Mouse (Mus musculus) MEL (cell line): ENCODE results near the gene Gcdh. TPM values are rescaled to one million over a fixed set of nuclear protein-coding genes. Genes with fewer than 3 reads are reported as not detected.

Experiments
- DNase-seq: peaks from one replicate; pipeline ENCODE4 v3.0.0; 2011; ENCODE audit warnings: low read depth, low spot score
- H3K27ac ChIP-seq: 2 replicates; pipeline ENCODE4 v1.5.1; 2012; ENCODE audit warnings: low read depth, mild to moderate bottlenecking, control low read depth, low read length, moderate library complexity; ENCODE audit not compliant: control insufficient read depth
- H3K27me3 ChIP-seq, 2 experiments: fragments of 150-350 bp in 1 of 2; sonication (generic) in 1 of 2; 2 replicates each; pipeline ENCODE4 v1.6.1; 2012; ENCODE audit warnings: low read length in 2 of 2, mild to moderate bottlenecking in 2 of 2, improper control_type of control experiment in 1 of 2, moderate library complexity in 1 of 2; ENCODE audit not compliant: insufficient read depth in 2 of 2, control insufficient read depth in 1 of 2
- H3K36me3 ChIP-seq, 2 experiments: 2 replicates each; pipeline ENCODE4 v1.6.1; 2012 to 2014; ENCODE audit warnings: low read length in 2 of 2, improper control_type of control experiment in 1 of 2, inconsistent platforms in 1 of 2, mild to moderate bottlenecking in 1 of 2; ENCODE audit not compliant: insufficient read depth in 2 of 2, control insufficient read depth in 1 of 2
- H3K4me1 ChIP-seq, 2 experiments: fragments of 150-350 bp in 1 of 2; sonication (generic) in 1 of 2; 2 replicates each; pipeline ENCODE4 v1.6.1; 2012; ENCODE audit warnings: low read length in 2 of 2, improper control_type of control experiment in 1 of 2, mild to moderate bottlenecking in 1 of 2; ENCODE audit not compliant: insufficient read depth in 2 of 2, control insufficient read depth in 1 of 2
- H3K4me3 ChIP-seq, 2 experiments: fragments of 150-350 bp in 1 of 2; sonication (generic) in 1 of 2; 2 replicates each; pipeline ENCODE4 v1.5.1; 2012; ENCODE audit warnings: low read depth in 2 of 2, low read length in 2 of 2, mild to moderate bottlenecking in 2 of 2, moderate library complexity in 2 of 2, control low read depth in 1 of 2, improper control_type of control experiment in 1 of 2; ENCODE audit not compliant: control insufficient read depth in 1 of 2, insufficient read depth in 1 of 2
- H3K79me2 ChIP-seq: 2 replicates; pipeline ENCODE4 v1.6.1; 2012; ENCODE audit warnings: mild to moderate bottlenecking, low read length, moderate library complexity; ENCODE audit not compliant: control insufficient read depth, poor library complexity, insufficient read depth
- H3K9ac ChIP-seq: 2 replicates; pipeline ENCODE4 v1.6.1; 2012; ENCODE audit warnings: low read depth, mild to moderate bottlenecking, control low read depth, low read length, moderate library complexity; ENCODE audit not compliant: control insufficient read depth, poor library complexity, severe bottlenecking
- H3K9me3 ChIP-seq: fragments of 150-350 bp; sonication (generic); replicated peaks from 2 replicates; pipeline ENCODE4 v1.6.1; 2012; ENCODE audit warnings: mild to moderate bottlenecking, low read length, improper control_type of control experiment, moderate library complexity; ENCODE audit not compliant: insufficient read depth
- CHD1 ChIP-seq: IDR thresholded peaks from 2 replicates; pipeline ENCODE4 v1.6.1; 2012; ENCODE audit warnings: low read depth, mild to moderate bottlenecking, inconsistent platforms, low read length, improper control_type of control experiment
- CHD2 ChIP-seq: IDR thresholded peaks from 2 replicates; pipeline ENCODE4 v1.6.1; 2011; ENCODE audit warnings: low read length, improper control_type of control experiment
- E2F4 ChIP-seq: IDR thresholded peaks from 2 replicates; pipeline ENCODE4 v1.6.1; 2011; ENCODE audit warnings: low read depth, low read length, improper control_type of control experiment, borderline replicate concordance
- ETS1 ChIP-seq: IDR thresholded peaks from 2 replicates; pipeline ENCODE4 v1.6.1; 2012; ENCODE audit warnings: low read depth, mild to moderate bottlenecking, inconsistent platforms, low read length, improper control_type of control experiment, moderate library complexity
- GABPA ChIP-seq: IDR thresholded peaks from 2 replicates; pipeline ENCODE4 v1.6.1; 2012; ENCODE audit warnings: low read depth, mild to moderate bottlenecking, inconsistent platforms, low read length, improper control_type of control experiment, moderate library complexity
- GATA1 ChIP-seq: IDR thresholded peaks from 2 replicates; pipeline ENCODE4 v1.6.1; 2011; ENCODE audit warnings: low read depth, low read length, improper control_type of control experiment
- HCFC1 ChIP-seq: IDR thresholded peaks from 2 replicates; pipeline ENCODE4 v1.6.1; 2012; ENCODE audit warnings: low read depth, mild to moderate bottlenecking, inconsistent platforms, low read length, improper control_type of control experiment, moderate library complexity
- JUND ChIP-seq: IDR thresholded peaks from 2 replicates; pipeline ENCODE4 v1.6.1; 2011; ENCODE audit warnings: low read depth, mild to moderate bottlenecking, improper control_type of control experiment, low read length
- MAX ChIP-seq: IDR thresholded peaks from 2 replicates; pipeline ENCODE4 v1.6.1; 2011; ENCODE audit warnings: low read length, improper control_type of control experiment
- MEF2A ChIP-seq: IDR thresholded peaks from 2 replicates; pipeline ENCODE4 v1.6.1; 2014; ENCODE audit warnings: low read depth, mild to moderate bottlenecking, inconsistent platforms, low read length, improper control_type of control experiment; ENCODE audit not compliant: poor library complexity, insufficient replicate concordance, severe bottlenecking; ENCODE audit errors: extremely low read depth
- MXI1 ChIP-seq: IDR thresholded peaks from 2 replicates; pipeline ENCODE4 v1.6.1; 2011; ENCODE audit warnings: mild to moderate bottlenecking, low read depth, low read length, improper control_type of control experiment
- MYC ChIP-seq: IDR thresholded peaks from 2 replicates; pipeline ENCODE4 v1.6.1; 2011; ENCODE audit warnings: low read depth, mild to moderate bottlenecking, low read length, improper control_type of control experiment, moderate library complexity
- POLR2AphosphoS2 ChIP-seq: IDR thresholded peaks from 2 replicates; pipeline ENCODE4 v1.6.1; 2011; ENCODE audit warnings: low read length, improper control_type of control experiment
- POLR2AphosphoS5 ChIP-seq: IDR thresholded peaks from 2 replicates; pipeline ENCODE4 v1.6.1; 2012; ENCODE audit warnings: low read depth, borderline replicate concordance, mild to moderate bottlenecking, inconsistent platforms, low read length, moderate library complexity, mixed read lengths
- SMC3 ChIP-seq: IDR thresholded peaks from 2 replicates; pipeline ENCODE4 v1.6.1; 2011; ENCODE audit warnings: low read depth, low read length, improper control_type of control experiment
- TBP ChIP-seq: IDR thresholded peaks from 2 replicates; pipeline ENCODE4 v1.8.0; 2011; ENCODE audit warnings: low read depth, low read length, improper control_type of control experiment
- TCF12 ChIP-seq: IDR thresholded peaks from 2 replicates; pipeline ENCODE4 v1.6.1; 2014; ENCODE audit warnings: low read depth, mild to moderate bottlenecking, inconsistent platforms, low read length, improper control_type of control experiment, moderate library complexity
- UBTF ChIP-seq: IDR thresholded peaks from 2 replicates; pipeline ENCODE4 v1.6.1; 2012; ENCODE audit warnings: low read depth, mild to moderate bottlenecking, inconsistent platforms, low read length, improper control_type of control experiment, moderate library complexity, borderline replicate concordance; ENCODE audit not compliant: insufficient read depth
- USF2 ChIP-seq, 2 experiments: IDR thresholded peaks; 2 replicates each; pipeline ENCODE4 v1.6.1; 2011 to 2012; ENCODE audit warnings: improper control_type of control experiment in 2 of 2, low read length in 2 of 2, borderline replicate concordance in 1 of 2, inconsistent platforms in 1 of 2, low read depth in 1 of 2, mild to moderate bottlenecking in 1 of 2; ENCODE audit not compliant: insufficient read depth in 1 of 2
- ZKSCAN1 ChIP-seq: IDR thresholded peaks from 2 replicates; pipeline ENCODE4 v1.6.1; 2012; ENCODE audit warnings: low read depth, mild to moderate bottlenecking, inconsistent platforms, low read length, improper control_type of control experiment, moderate library complexity
- ZMIZ1 ChIP-seq: IDR thresholded peaks from 2 replicates; pipeline ENCODE4 v1.6.1; 2012; ENCODE audit warnings: low read depth, mild to moderate bottlenecking, inconsistent platforms, low read length, improper control_type of control experiment, moderate library complexity
- polyA plus RNA-seq, 2 experiments: library from polyadenylated mRNA; stranded (reverse) in 1 of 2; unstranded in 1 of 2; fragments of >175 nt in 1 of 2; fragments of >200 nt in 1 of 2; gene quantifications; 2 replicates each; pipeline versions ENCODE4 v1.2.1 to v1.2.4; 2012; ENCODE audit warnings: low replicate concordance in 2 of 2, low read depth in 1 of 2; ENCODE audit not compliant: insufficient read length in 2 of 2, insufficient read depth in 1 of 2, missing spikeins in 1 of 2
- total RNA-seq: library from RNA; depleted of rRNA; stranded (reverse); fragments of 300-350 nt; gene quantifications from 2 replicates; pipeline ENCODE4 v1.2.3, GENCODE M21; 2012

Gene Gcdh
- total and polyA plus RNA-seq, 3 experiments, result 10.7 to 17.3 TPM; not detected in 1

GRCm38 (mm10) chr8:84912895-84913501, 19.3 kb upstream of the Gcdh start (continued):
- TF ChIP-seq MXI1 (peak; percentile 70), POLR2AphosphoS5 (peak; percentile 70; the same call in 1 of the 2 replicates), TCF12 (no peak), MAX (peak; percentile 73; the same call in 1 of the 2 replicates), MYC (0 out of 2 replicates have a peak, but pooled peaks have one; percentile 74), SMC3 (peak; percentile 15; the same call in 1 of the 2 replicates), UBTF (no peak), GATA1 (no peak), ZKSCAN1 (0 out of 2 replicates have a peak, but pooled peaks have one; percentile 47), HCFC1 (peak; percentile 55; the same call in 1 of the 2 replicates), ETS1 (0 out of 2 replicates have a peak, but pooled peaks have one; percentile 25), JUND (no peak), CHD2 (peak; percentile 22; the same call in 1 of the 2 replicates), CHD1 (0 out of 2 replicates have a peak, but pooled peaks have one; percentile 55), POLR2AphosphoS2 (peak; percentile 98)

- peak overlapping the region; percentile 69 for H3K9ac ChIP-seq
- H3K27me3 ChIP-seq, result no peaks in the 10 kb centered on the region
- H3K9me3 ChIP-seq, result no peaks in the 10 kb centered on the region
- peaks cover 35% of the 10 kb centered on the region for H3K79me2 ChIP-seq
- H3K36me3 ChIP-seq, result peaks cover 0 to 31% of the 10 kb centered on the region in 2 experiments; a peak in 2 of 4 replicates
- H3K4me3 ChIP-seq, result peak overlapping the region in 1 of 2 experiments; percentile 38; a peak in 1 of 4 replicates
- peaks cover 2 to 39% of the 10 kb centered on the region in 2 experiments; a peak in 3 of 4 replicates for H3K4me1 ChIP-seq
- no peak for DNase-seq
- peak overlapping the region; percentile 96 for H3K27ac ChIP-seq
- TF ChIP-seq MEF2A, result no peak
- TF ChIP-seq ZMIZ1, result no peak
- TF ChIP-seq MAX, result no peak
- no peak for TF ChIP-seq TBP
- TF ChIP-seq POLR2AphosphoS2, result no peak
- TF ChIP-seq GATA1, result no peak
- TF ChIP-seq GABPA, result no peak
- TF ChIP-seq E2F4, result no peak
- TF ChIP-seq MYC, result no peak
- TF ChIP-seq USF2 (IDR thresholded peaks at IDR 0.05; ENCODE audit: borderline replicate concordance in 1 of 2, insufficient read depth in 1 of 2, low read depth in 1 of 2, low read length in 2 of 2), result no peak
- TF ChIP-seq POLR2AphosphoS5, result no peak
Measured at GRCm38 (mm10) chr8:84912391-84912790, 18.7 kb upstream of the Gcdh start.
